8 mouse cellular contexts compared by ENCODE assay signal in the genomic region with DNA sequence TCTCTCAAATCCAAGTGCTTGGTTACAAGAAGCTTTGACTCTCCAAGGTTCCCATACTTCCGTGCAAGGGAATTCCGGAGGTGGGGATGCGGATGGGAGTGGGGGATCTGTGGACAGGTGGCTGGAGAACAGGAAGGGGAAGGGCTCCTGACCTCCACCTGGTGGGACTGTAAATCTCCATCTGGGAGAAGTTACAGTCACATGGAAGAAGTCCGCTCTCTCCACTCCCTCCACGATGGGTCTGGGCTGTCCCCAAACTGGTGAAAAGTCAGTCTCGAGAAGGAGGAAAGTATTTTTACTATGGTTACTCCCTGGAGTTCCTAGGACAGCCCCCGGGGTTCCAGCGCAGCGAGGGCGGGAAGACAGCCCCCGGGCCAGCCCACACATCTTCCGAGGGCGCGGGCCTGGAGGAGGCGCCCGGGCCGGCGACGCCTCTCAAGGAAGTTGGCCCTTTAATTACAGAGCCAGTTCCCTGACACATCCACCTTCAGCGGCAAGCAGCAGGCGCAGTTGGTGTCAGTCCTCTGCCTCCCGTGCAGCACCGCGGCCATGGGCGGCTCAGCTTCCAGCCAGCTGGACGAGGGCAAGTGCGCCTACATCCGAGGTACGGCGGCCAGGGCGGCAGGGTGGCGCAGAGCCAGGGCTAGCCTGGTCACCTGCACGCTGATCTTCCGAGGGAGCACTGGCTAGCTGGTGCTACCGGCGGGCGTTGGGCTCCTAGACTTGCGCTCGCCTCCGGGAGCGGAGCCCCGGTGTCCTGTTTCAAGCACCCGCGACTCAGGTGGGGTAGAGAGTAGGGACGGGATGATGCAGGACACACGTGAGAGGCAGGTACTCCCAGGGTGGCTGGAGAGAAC. TPM values are rescaled to one million over a fixed set of nuclear protein-coding genes. Genes with fewer than 3 reads are reported as not detected.
A peak's percentile ranks its signal among the peaks of the same experiment; 100 is the strongest.
DNase-seq lines count a peak whose midpoint lies in the region; ATAC-seq and TF ChIP-seq lines count a peak whose summit lies in the region.

A gene (plus strand): TSS at position 206 of the 857 bp plus-strand sequence.

- ATAC-seq in heart, postnatal 0 days (ENCODE audit: insufficient read depth, low read depth): peak; percentile 75

- H3K9me3 ChIP-seq in heart, postnatal 0 days (replicated peaks; ENCODE audit: control insufficient read depth, low read length): no peaks in the 10 kb centered on the region

- WGBS in heart, postnatal 0 days: 5% methylated on average over 46 of the region's 46 CpGs

- no peak for TF ChIP-seq CTCF in heart, postnatal 0 days (IDR thresholded peaks at IDR 0.05; ENCODE audit: low read depth)

- 0 out of 2 replicates have a peak, but pooled peaks cover 10% of the 10 kb centered on the region for H3K4me1 ChIP-seq in heart, postnatal 0 days (ENCODE audit: control insufficient read depth, insufficient read depth)

- H3K36me3 ChIP-seq in heart, postnatal 0 days (replicated peaks; ENCODE audit: control insufficient read depth, insufficient read depth, low read length): no peaks in the 10 kb centered on the region

- peak; percentile 21 to 32 for DNase-seq in B cell, adult 2 months
- DNase-seq in adrenal gland, adult 2 months: peak; percentile 82
- peak; percentile 8 for DNase-seq in fibroblast of lung, adult 2 months (ENCODE audit: low read depth)
- DNase-seq in heart, postnatal 0 days (ENCODE audit: low spot score): peak; percentile 34
- DNase-seq in kidney, postnatal 14 days: peak; percentile 60
- DNase-seq in lung, postnatal 25 days (ENCODE audit: low spot score): peak; percentile 53
- DNase-seq in ovary, postnatal 10 days (ENCODE audit: low spot score): peak; percentile 41
- peak; percentile 39 to 63 for DNase-seq in urinary bladder, postnatal 36 days (ENCODE audit: low spot score in 2 of 2)

- H3K4me2 ChIP-seq in heart, postnatal 0 days (ENCODE audit: low read depth, low read length): peak within 1 kb of the TSS; percentile 68

- TF ChIP-seq EP300 in heart, postnatal 0 days (IDR thresholded peaks at IDR 0.05; ENCODE audit: low read depth): no peak

- H3K27ac ChIP-seq in heart, postnatal 0 days (ENCODE audit: low read depth): peak within 1 kb of the TSS; percentile 18; the same call in 1 of the 2 replicates

- peak within 1 kb of the TSS; percentile 61 for H3K4me3 ChIP-seq in heart, postnatal 0 days (ENCODE audit: low read depth, low read length)

- H3K27me3 ChIP-seq in heart, postnatal 0 days (ENCODE audit: control insufficient read depth, insufficient read depth, low read length): no peaks in the 10 kb centered on the region

- H3K9ac ChIP-seq in heart, postnatal 0 days (replicated peaks; ENCODE audit: low read depth, low read length): peak within 1 kb of the TSS; percentile 56

RNA-seq across cellular contexts. Expression of the gene that starts here (rescaled TPM):
- 100 to 1,000 TPM; 101 to 116 TPM for total RNA-seq in adrenal gland, adult 2 months (2021)
- 9.7 and 12.9 TPM in 2 replicates for polyA plus RNA-seq in adrenal gland, adult 2 months (2012; rRNA removed)
- total RNA-seq in heart, postnatal 0 days (2014; rRNA removed; ENCODE audit: low replicate concordance): 18.8 and 64.3 TPM in 2 replicates
- 13.9 and 14.1 TPM in 2 replicates for polyA plus RNA-seq in heart, postnatal 0 days (2015; fragmentation: Nextera tagmentation; extraction: Ambion mirVana)

Comparison
In these comparisons a context has a peak if more than half of its experiments do, and no peak if none do; other contexts are left out.
1. Peak in every context shown above with its lines: DNase-seq, ATAC-seq, H3K4me3 ChIP-seq and H3K27ac ChIP-seq.
2. DNase-seq: peak in every context shown above with its lines; median percentile 82 in adrenal gland, adult 2 months; 60 in kidney, postnatal 14 days; 53 in lung, postnatal 25 days; 51 in urinary bladder, postnatal 36 days; 41 in ovary, postnatal 10 days; 34 in heart, postnatal 0 days; 26 in B cell, adult 2 months; 8 in fibroblast of lung, adult 2 months.